Mouse (Mus musculus) ES-Bruce4 (cell line): Measurements from ENCODE around the gene Nacc2.

Experiments used
- CTCF ChIP-seq: IDR thresholded peaks from one replicate; pipeline ENCODE4 v1.8.1; 2011; ENCODE audit warnings: low read depth, low read length
- EP300 ChIP-seq: IDR thresholded peaks from 2 replicates; pipeline ENCODE4 v1.6.1; 2011; ENCODE audit warnings: low read depth, low read length; ENCODE audit not compliant: insufficient read depth
- POLR2A ChIP-seq: IDR thresholded peaks from one replicate; pipeline ENCODE4 v1.8.1; 2011; ENCODE audit warnings: low read length; ENCODE audit not compliant: insufficient read depth

GRCm38 (mm10) chr2:26042603-26043002 is 80.4 kb downstream of the Nacc2 start:
- TF ChIP-seq CTCF (no peak), EP300 (no peak), POLR2A (no peak)
